Mouse (Mus musculus): Measurements from ENCODE around the gene Polr3h.
"Not testable (repeated sequence)": the region's sequence is repeated elsewhere in the genome, so short reads cannot be mapped to it uniquely, and the experiment has no call there.

Gene Polr3h

GRCm38 (mm10) chr15:81925760-81926445, at the start of gene Polr3h:
TSS of gene Polr3h (minus strand) at chr15:81926240.
- DNase-seq (ENCODE audit: low spot score in 2 of 2), result peak; percentile 93 to 95

- not testable (repeated sequence) for DNase-seq (ENCODE audit: low spot score in 2 of 2)
Measured at GRCm38 (mm10) chr15:81975156-81975555, 49.1 kb upstream of the Polr3h start.

DNA sequence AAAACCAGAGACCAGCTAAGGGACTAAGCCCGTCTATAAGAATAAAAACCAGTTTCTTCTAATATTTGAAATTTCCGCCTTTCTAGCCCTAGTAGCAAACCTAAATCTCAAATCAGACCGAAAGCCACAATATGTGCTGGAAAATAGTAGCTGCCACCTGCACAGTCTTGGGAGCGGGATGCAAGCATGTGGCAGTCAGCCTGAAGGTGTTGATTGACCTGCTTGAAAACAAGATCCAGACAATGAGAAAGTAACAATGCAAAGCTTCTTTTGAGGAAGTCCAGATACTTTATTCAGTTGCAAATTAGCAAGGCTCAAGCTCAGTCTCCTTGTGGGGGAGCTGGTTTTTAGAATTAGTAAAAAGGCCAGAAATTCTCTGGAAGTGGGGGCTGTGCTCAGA, 44.5 kb upstream of the Polr3h start:
- DNase-seq (ENCODE audit: low spot score in 2 of 2), result not testable (repeated sequence)

DNA sequence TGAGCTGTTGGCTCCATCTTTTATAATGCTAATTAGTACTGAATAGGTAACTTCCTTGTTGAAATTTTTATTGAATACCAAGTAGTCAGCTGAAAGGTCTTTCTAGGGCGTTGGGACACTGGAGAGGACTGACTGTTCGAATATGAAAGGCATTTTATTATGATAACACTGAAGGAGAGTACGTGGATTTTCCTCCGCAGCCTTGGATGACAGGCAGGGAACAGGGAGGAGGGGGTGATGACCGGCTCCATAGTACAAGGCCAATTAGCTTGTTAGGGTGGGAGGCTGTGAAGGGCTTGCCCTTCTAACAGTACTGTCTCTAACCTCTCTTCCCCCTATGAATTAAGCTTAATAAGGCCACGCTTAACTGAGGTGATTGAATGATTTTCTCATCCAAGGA, 43.6 kb upstream of the Polr3h start:
- DNase-seq (ENCODE audit: low spot score in 2 of 2), result not testable (repeated sequence)

GRCm38 (mm10) chr15:81969173-81969572, 43.1 kb upstream of the Polr3h start:
- no peak for DNase-seq (ENCODE audit: low spot score in 2 of 2)

DNA sequence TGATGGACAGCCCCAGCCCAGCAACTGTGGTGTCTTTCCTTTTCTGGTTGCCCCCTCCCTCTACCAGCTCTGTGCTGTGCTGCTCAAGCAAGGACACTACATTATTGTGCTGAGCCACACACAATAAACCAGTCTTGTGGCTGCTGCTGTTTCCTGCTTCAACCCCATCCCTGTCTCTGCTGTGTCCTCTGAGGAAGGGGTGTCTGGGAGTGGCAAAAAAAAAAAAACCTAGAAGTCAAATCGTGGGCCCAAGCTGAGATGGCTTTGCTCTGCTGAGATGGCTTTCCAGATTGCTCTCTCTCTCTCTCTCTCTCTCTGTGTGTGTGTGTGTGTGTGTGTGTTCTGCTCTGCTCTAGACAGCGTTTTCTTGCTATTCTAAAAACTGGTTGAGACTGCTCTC, 42.4 kb upstream of the Polr3h start:
- DNase-seq (ENCODE audit: low spot score in 2 of 2), result no peak

DNA sequence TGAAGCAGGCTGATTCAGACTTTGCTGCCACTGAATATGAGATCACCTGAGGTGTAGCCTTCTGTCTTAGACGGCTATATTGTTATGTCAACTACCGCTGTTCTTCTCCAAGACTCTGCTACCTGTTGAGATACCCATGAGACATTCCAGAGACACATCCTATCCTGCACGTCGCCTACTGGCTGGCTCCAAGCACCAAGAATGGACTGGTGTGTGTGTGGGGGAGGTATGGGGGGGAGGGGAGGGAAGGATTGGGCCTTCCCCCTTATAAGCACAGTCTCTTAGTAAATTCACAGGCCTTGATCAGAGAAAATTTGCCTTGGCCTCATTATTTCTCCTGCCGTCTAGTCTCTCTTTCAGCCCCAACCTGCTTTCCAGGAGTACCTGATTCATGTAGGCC, 41.8 kb upstream of the Polr3h start:
- no peak for DNase-seq (ENCODE audit: low spot score in 2 of 2)

GRCm38 (mm10) chr15:81966062-81966829, 40.2 kb upstream of the Polr3h start:
- DNase-seq (ENCODE audit: low spot score in 2 of 2), result no peak

- DNase-seq (ENCODE audit: low spot score in 2 of 2), result no peak
Measured at GRCm38 (mm10) chr15:81964980-81965545, 39.0 kb upstream of the Polr3h start.

DNA sequence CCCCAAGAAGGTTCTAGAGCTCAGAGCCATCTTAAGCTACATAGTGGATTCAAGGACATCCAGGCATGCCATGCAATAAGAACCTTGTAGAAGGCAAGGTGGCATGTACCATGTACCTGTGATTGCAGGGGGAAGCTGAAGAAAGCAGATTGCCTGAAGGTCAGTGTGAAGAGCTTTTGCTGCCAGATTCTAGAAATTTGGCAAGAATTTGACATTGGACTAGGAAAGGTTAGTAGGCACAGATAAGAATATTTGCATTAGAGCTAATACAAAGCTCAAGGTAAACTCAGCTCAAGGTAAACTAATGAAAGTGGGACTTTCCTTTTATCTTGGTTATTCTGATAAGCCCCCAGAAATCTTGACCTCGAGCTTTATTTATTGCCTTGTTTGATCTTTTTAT, 38.2 kb upstream of the Polr3h start:
- DNase-seq (ENCODE audit: low spot score in 2 of 2), result no peak

GRCm38 (mm10) chr15:81961078-81961451, 35.0 kb upstream of the Polr3h start:
- DNase-seq (ENCODE audit: low spot score in 2 of 2), result no peak

DNA sequence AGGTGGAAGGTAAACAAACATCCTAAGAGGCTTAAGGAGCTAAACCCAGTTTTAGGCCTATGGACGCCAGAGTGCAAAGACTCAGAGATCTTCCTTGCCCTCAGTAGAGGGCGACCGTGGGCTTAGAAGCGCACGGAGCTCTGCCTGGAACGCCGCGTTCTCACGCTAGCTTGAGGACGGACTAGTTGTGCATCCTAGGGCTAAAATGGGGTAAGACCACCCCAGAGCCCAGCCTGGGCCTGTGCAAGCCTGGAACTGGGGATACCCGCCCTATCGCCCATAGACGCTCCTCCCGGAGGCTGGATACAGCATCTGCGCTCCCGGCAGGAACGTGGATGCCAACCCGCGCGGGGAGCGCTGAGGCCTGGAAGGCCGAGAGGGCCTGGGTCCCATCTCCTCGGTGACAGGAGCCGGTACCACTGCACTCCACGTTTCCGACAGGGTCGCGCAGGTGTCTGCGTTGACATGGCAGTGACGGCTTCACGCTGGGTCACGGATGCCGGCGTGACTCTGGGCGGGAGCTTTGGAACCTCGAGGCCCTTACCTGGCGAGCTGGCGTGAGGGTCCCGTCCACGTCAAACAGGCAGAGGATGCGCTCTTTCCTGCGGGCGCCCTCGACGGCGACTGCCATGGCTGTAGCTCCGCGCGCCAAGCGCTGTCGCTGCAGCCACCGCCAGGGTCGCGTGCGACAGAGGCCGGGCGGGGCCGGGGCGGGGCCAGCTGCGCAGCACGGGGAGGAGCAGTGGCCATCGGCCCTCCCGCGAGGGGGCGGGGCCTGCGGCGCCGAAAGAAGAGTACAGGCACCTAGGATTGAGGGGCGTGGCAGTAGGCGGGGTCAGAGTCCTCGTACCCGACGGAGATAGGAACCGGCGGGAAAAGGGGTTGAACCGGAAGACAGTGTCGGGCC, 34.4 kb upstream of the Polr3h start, which contains the start of gene Pmm1:
Gene Pmm1 (minus strand): TSS at position 760 of the 907 bp plus-strand sequence.
- DNase-seq (ENCODE audit: low spot score in 2 of 2), result peak; percentile 97 to 99

- no peak for DNase-seq (ENCODE audit: low spot score in 2 of 2)
Measured at GRCm38 (mm10) chr15:81958906-81959305, 32.9 kb upstream of the Polr3h start.

DNA sequence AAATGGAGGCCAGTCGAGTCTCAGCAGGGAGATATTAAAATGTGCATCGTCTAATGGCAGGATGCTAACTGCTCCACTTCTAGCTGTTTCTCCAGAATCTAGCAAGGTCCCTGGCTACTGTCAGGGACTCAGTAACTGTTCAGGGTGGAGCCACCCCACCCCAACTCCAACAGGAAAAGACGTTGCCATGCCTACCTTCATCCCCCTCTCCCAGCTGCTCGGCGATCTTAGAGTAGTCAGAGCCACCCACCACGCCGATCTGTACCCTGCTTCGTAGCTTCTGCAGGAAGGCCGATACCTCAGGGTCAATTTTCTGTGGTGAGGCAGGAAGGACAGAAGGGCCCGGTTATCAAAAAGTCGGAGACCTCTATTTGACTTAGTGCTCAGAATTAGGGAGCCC, 31.6 kb upstream of the Polr3h start:
- DNase-seq (ENCODE audit: low spot score in 2 of 2), result no peak

DNA sequence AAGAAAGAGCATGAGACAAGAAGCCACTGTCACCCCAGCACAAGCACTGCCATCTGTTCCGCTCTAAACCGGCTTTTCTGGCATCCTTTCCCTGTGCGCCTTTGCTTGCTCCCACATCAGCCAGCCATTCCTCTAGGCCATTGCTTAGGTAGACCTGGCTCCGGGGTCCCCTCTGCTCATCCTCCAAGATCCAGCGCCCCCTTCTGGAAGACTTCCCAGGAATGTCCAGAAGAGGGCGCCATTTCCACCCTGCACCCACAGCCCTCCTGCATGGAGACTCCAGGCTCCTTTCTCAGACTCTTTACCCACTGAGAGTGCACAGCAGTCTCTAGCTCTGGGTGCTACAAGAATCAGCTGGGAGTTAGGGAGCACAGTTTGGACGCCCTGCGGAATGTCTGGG, 30.4 kb upstream of the Polr3h start:
- DNase-seq (ENCODE audit: low spot score in 2 of 2), result no peak

GRCm38 (mm10) chr15:81955414-81955813, 29.4 kb upstream of the Polr3h start:
- no peak for DNase-seq (ENCODE audit: low spot score in 2 of 2)

DNA sequence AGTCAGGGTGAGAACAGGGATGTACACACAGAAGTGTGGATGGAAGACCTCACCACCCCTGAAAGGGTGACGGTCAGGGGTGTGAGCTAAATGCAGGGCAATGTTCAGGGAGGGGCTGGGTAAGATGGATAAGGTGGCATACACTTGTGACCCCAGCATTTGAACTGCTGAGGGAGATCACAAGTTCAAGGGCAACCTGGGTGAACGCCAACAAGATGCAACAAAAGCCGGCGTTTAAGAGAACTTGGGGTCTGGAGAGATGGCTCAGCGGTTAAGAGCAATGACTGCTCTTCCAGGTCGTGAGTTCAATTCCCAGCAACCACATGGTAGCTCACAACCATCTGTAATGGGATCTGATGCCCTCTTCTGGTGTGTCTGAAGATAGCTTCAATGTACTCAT, 28.7 kb upstream of the Polr3h start:
- DNase-seq (ENCODE audit: low spot score in 2 of 2), result no peak

- no peak for DNase-seq (ENCODE audit: low spot score in 2 of 2)
Measured at GRCm38 (mm10) chr15:81954151-81954583, 28.1 kb upstream of the Polr3h start.

- DNase-seq (ENCODE audit: low spot score in 2 of 2), result no peak
Measured at GRCm38 (mm10) chr15:81952310-81952709, 26.3 kb upstream of the Polr3h start.

- DNase-seq (ENCODE audit: low spot score in 2 of 2), result no peak
Measured at GRCm38 (mm10) chr15:81951159-81951558, 25.1 kb upstream of the Polr3h start.

DNA sequence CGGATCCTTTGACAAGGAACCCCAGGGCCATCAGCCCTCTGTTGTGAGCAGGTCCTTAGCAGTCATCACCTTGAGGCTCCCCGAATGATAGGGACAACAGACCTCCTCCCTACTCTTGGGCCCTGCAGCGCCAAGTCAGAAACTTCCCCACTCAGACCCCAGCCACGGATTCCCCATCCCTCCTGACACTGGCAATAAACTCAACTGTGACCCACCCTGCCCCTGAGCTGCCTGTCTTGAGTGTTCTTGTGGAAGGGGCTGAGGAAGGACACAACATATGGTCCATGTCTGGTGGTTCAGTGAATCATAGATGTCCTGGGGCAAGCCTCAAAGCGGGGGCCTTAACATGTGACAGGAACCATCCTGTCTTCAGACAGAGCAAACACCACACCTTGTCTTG, 24.7 kb upstream of the Polr3h start:
- no peak for DNase-seq (ENCODE audit: low spot score in 2 of 2)

Data from urinary bladder, postnatal 4 days (tissue).